Mouse (Mus musculus) midbrain, embryonic 13.5 days (tissue): ENCODE data around the gene Ctsa. TPM values are rescaled to one million over a fixed set of nuclear protein-coding genes. Genes with fewer than 3 reads are reported as not detected.
"Not testable (repeated sequence)": the region's sequence is repeated elsewhere in the genome, so short reads cannot be mapped to it uniquely, and the experiment has no call there.

ENCODE experiments used
- ATAC-seq: fragments of 200-750 bp; cut with Nextera tagmentation; 2 replicates; pipeline ENCODE4 v1.8.0; 2017; ENCODE audit warnings: mild to moderate bottlenecking, moderate TSS enrichment, moderate library complexity
- H3K27ac ChIP-seq: fragments of 300-500 bp; sonication (generic); 2 replicates; pipeline ENCODE4 v1.5.1; 2015; ENCODE audit warnings: inconsistent platforms, mild to moderate bottlenecking, moderate library complexity
- H3K27me3 ChIP-seq: fragments of 300-500 bp; sonication (generic); 2 replicates; pipeline ENCODE4 v1.6.1; 2015; ENCODE audit warnings: mild to moderate bottlenecking, inconsistent platforms
- H3K36me3 ChIP-seq: fragments of 300-500 bp; sonication (generic); 2 replicates; pipeline ENCODE4 v1.6.1; 2015; ENCODE audit warnings: mild to moderate bottlenecking, inconsistent platforms
- H3K4me1 ChIP-seq: fragments of 300-500 bp; sonication (generic); replicated peaks from 2 replicates; pipeline ENCODE4 v1.6.1; 2015; ENCODE audit warnings: inconsistent platforms
- H3K4me2 ChIP-seq: fragments of 300-500 bp; sonication (generic); replicated peaks from 2 replicates; pipeline ENCODE4 v1.6.1; 2015; ENCODE audit warnings: moderate library complexity, mild to moderate bottlenecking, inconsistent platforms
- H3K4me3 ChIP-seq: fragments of 300-500 bp; sonication (generic); replicated peaks from 2 replicates; pipeline ENCODE4 v1.5.1; 2015; ENCODE audit warnings: mild to moderate bottlenecking, inconsistent platforms
- H3K9ac ChIP-seq: fragments of 300-500 bp; sonication (generic); replicated peaks from 2 replicates; pipeline ENCODE4 v1.6.1; 2015; ENCODE audit warnings: mild to moderate bottlenecking, inconsistent platforms
- H3K9me3 ChIP-seq: fragments of 300-500 bp; sonication (generic); 2 replicates; pipeline ENCODE4 v1.6.1; 2016; ENCODE audit warnings: mild to moderate bottlenecking, inconsistent platforms
- WGBS: fragments of 180-500 bp; shearing (Covaris S2); methylation state at CpG from one replicate; pipeline ENCODE4 v1.1.7; 2015; 5-methylcytosine and 5-hydroxymethylcytosine counted together
- polyA plus RNA-seq: library from polyadenylated mRNA; unstranded; fragments of >200 nt; fragmentation: Nextera tagmentation; extraction: Ambion mirVana; gene quantifications from 2 replicates; pipeline ENCODE4 v1.2.1, GENCODE M21; 2015

The Ctsa gene
- polyA plus RNA-seq, 1 experiment from 2014 or later = 94.2 TPM

- Histone ChIP-seq H3K4me1 (peaks cover 15% of the 10 kb centered on the region), H3K9me3 (no peaks in the 10 kb centered on the region), H3K36me3 (no peaks in the 10 kb centered on the region), H3K27me3 (no peaks in the 10 kb centered on the region), H3K4me2 (no peak overlapping the region), H3K4me3 (no peak overlapping the region), H3K27ac (no peak overlapping the region; the same call in 1 of the 2 replicates), H3K9ac (no peak overlapping the region)
- no peak for ATAC-seq
- WGBS = 67% methylated on average over 3 of the region's 3 CpGs
Measured at GRCm38 (mm10) chr2:164873621-164874020, 40.9 kb downstream of the Ctsa start.

- H3K9ac ChIP-seq = no peak overlapping the region
- H3K27me3 ChIP-seq = no peaks in the 10 kb centered on the region
- H3K4me2 ChIP-seq = no peak overlapping the region
- no peak overlapping the region for H3K27ac ChIP-seq
- H3K9me3 ChIP-seq = no peaks in the 10 kb centered on the region
- ATAC-seq = no peak
- H3K4me3 ChIP-seq = no peak overlapping the region
- peaks cover 16% of the 10 kb centered on the region for H3K4me1 ChIP-seq
- H3K36me3 ChIP-seq = no peaks in the 10 kb centered on the region
- WGBS = 50% methylated on average over 1 of the region's 1 CpGs
Measured at GRCm38 (mm10) chr2:164874239-164874769, 41.6 kb downstream of the Ctsa start.

GRCm38 (mm10) chr2:164875648-164876047 is 43.0 kb downstream of the Ctsa start:
- ATAC-seq, H3K4me2 ChIP-seq, H3K4me3 ChIP-seq, H3K9ac ChIP-seq, H3K27ac ChIP-seq, H3K9me3 ChIP-seq, H3K27me3 ChIP-seq, H3K36me3 ChIP-seq: not testable (repeated sequence)
- peaks cover 22% of the 10 kb centered on the region for H3K4me1 ChIP-seq
- 45% methylated on average over 2 of the region's 2 CpGs for WGBS

GRCm38 (mm10) chr2:164877376-164878215 is 44.9 kb downstream of the Ctsa start:
- ATAC-seq, H3K9me3 ChIP-seq, H3K36me3 ChIP-seq, H3K27me3 ChIP-seq, H3K9ac ChIP-seq, H3K27ac ChIP-seq: not testable (repeated sequence)
- H3K4me1 ChIP-seq = peaks cover 31% of the 10 kb centered on the region
- 73% methylated on average over 11 of the region's 11 CpGs for WGBS
- H3K4me3 ChIP-seq = peak overlapping the region; percentile 77; the same call in 1 of the 2 replicates
- H3K4me2 ChIP-seq = peak overlapping the region; percentile 91

- Histone ChIP-seq H3K27ac (peak overlapping the region; percentile 100), H3K4me3 (peak overlapping the region; percentile 77), H3K4me1 (peaks cover 34% of the 10 kb centered on the region), H3K27me3 (no peaks in the 10 kb centered on the region), H3K9ac (peak overlapping the region; percentile 99), H3K4me2 (peak overlapping the region; percentile 91), H3K9me3 (no peaks in the 10 kb centered on the region), H3K36me3 (peaks cover 11% of the 10 kb centered on the region)
- peak; percentile 71 for ATAC-seq
- 3% methylated on average over 28 of the region's 28 CpGs for WGBS
Measured at GRCm38 (mm10) chr2:164878509-164879227, 46.0 kb downstream of the Ctsa start.

GRCm38 (mm10) chr2:164879228-164879567 is 46.5 kb downstream of the Ctsa start, which contains the start of gene Pcif1:
Gene Pcif1 (plus strand): TSS chr2:164879304.
- Histone ChIP-seq H3K4me2 (peak within 1 kb of the TSS; percentile 91), H3K27me3 (no peaks in the 10 kb centered on the region), H3K4me3 (peak within 1 kb of the TSS; percentile 77), H3K4me1 (peaks cover 34% of the 10 kb centered on the region), H3K9ac (peak within 1 kb of the TSS; percentile 99), H3K27ac (peak within 1 kb of the TSS; percentile 100), H3K9me3 (no peaks in the 10 kb centered on the region), H3K36me3 (peaks cover 16% of the 10 kb centered on the region)
- peak; percentile 88 for ATAC-seq
- WGBS = 0% methylated on average over 40 of the region's 40 CpGs

GRCm38 (mm10) chr2:164879568-164880277 is 47.0 kb downstream of the Ctsa start:
- ATAC-seq = peak; percentile 87
- peak overlapping the region; percentile 91 for H3K4me2 ChIP-seq
- no peaks in the 10 kb centered on the region for H3K27me3 ChIP-seq
- peak overlapping the region; percentile 100 for H3K27ac ChIP-seq
- H3K9ac ChIP-seq = peak overlapping the region; percentile 99
- H3K4me3 ChIP-seq = peak overlapping the region; percentile 77
- H3K9me3 ChIP-seq = no peaks in the 10 kb centered on the region
- H3K4me1 ChIP-seq = peaks cover 34% of the 10 kb centered on the region
- H3K36me3 ChIP-seq = peaks cover 21% of the 10 kb centered on the region
- under 1% methylated on average over 47 of the region's 72 CpGs for WGBS

GRCm38 (mm10) chr2:164882619-164883018 is 49.9 kb downstream of the Ctsa start:
- ATAC-seq = no peak
- H3K9ac ChIP-seq = peak overlapping the region; percentile 46; the same call in 1 of the 2 replicates

GRCm38 (mm10) chr2:164885788-164886187 is 53.1 kb downstream of the Ctsa start:
- H3K9me3 ChIP-seq = no peaks in the 10 kb centered on the region
- peaks cover 82% of the 10 kb centered on the region for H3K36me3 ChIP-seq
- peaks cover 10% of the 10 kb centered on the region for H3K4me1 ChIP-seq
- H3K9ac ChIP-seq = no peak overlapping the region
- ATAC-seq = no peak
- 81% methylated on average over 7 of the region's 7 CpGs for WGBS
- no peak overlapping the region for H3K4me2 ChIP-seq
- H3K27ac ChIP-seq = peak overlapping the region; percentile 30
- no peak overlapping the region for H3K4me3 ChIP-seq
- no peaks in the 10 kb centered on the region for H3K27me3 ChIP-seq

More at GRCm38 (mm10) chr2:164882619-164883018, 49.9 kb downstream of the Ctsa start:
- no peak overlapping the region for H3K4me3 ChIP-seq
- no peaks in the 10 kb centered on the region for H3K9me3 ChIP-seq
- peak overlapping the region; percentile 79 for H3K27ac ChIP-seq
- H3K27me3 ChIP-seq = no peaks in the 10 kb centered on the region
- H3K4me1 ChIP-seq = peaks cover 27% of the 10 kb centered on the region
- H3K36me3 ChIP-seq = peaks cover 50% of the 10 kb centered on the region
- no peak overlapping the region for H3K4me2 ChIP-seq
- WGBS = 34% methylated on average over 9 of the region's 9 CpGs

- 92% methylated on average over 10 of the region's 10 CpGs for WGBS
- Histone ChIP-seq H3K9ac (peak overlapping the region; percentile 23; the same call in 1 of the 2 replicates), H3K4me3 (no peak overlapping the region), H3K4me1 (peaks cover 6% of the 10 kb centered on the region; the same call in 1 of the 2 replicates), H3K27me3 (no peaks in the 10 kb centered on the region), H3K9me3 (no peaks in the 10 kb centered on the region), H3K27ac (no peak overlapping the region), H3K36me3 (peaks cover 90% of the 10 kb centered on the region), H3K4me2 (no peak overlapping the region)
- ATAC-seq = no peak
Measured at GRCm38 (mm10) chr2:164886617-164887016, 53.9 kb downstream of the Ctsa start.

- Histone ChIP-seq H3K27ac (no peak overlapping the region), H3K4me1 (no peaks in the 10 kb centered on the region), H3K4me3 (no peak overlapping the region), H3K36me3 (peaks cover 100% of the 10 kb centered on the region), H3K27me3 (no peaks in the 10 kb centered on the region), H3K9me3 (no peaks in the 10 kb centered on the region), H3K4me2 (no peak overlapping the region), H3K9ac (no peak overlapping the region)
- 85% methylated on average over 12 of the region's 12 CpGs for WGBS
- ATAC-seq = no peak
Measured at GRCm38 (mm10) chr2:164888996-164889395, 56.3 kb downstream of the Ctsa start.
